Mouse (Mus musculus): Measurements from ENCODE around the gene Pdia3. TPM values are rescaled to one million over a fixed set of nuclear protein-coding genes. Genes with fewer than 3 reads are reported as not detected.
"Not testable (repeated sequence)": the region's sequence is repeated elsewhere in the genome, so short reads cannot be mapped to it uniquely, and the experiment has no call there.

Pdia3 gene
- polyA plus RNA-seq (2016; fragmentation: Nextera tagmentation; extraction: Ambion mirVana), result 736 and 829 TPM in 2 replicates

- Histone ChIP-seq H3K4me3 (peak within 1 kb of the TSS; percentile 99), H3K36me3 (peaks cover 24% of the 10 kb centered on the region), H3K27me3 (ENCODE audit: insufficient read depth, poor library complexity, severe bottlenecking) (no peaks in the 10 kb centered on the region), H3K27ac (peak within 1 kb of the TSS; percentile 99), H3K4me1 (peaks cover 24% of the 10 kb centered on the region; the same call in 1 of the 2 replicates), H3K9me3 (no peaks in the 10 kb centered on the region)
- DNase-seq (ENCODE audit: low spot score), result peak; percentile 99
- WGBS, result under 1% methylated on average over 68 of the region's 68 CpGs
Measured at GRCm38 (mm10) chr2:121413387-121414042, at the start of gene Pdia3, which contains the start of gene Catsper2. Gene Pdia3, plus strand, starts transcription at chr2:121413775. Gene Catsper2, minus strand, starts transcription at chr2:121413792.

- H3K27me3 ChIP-seq (ENCODE audit: insufficient read depth, poor library complexity, severe bottlenecking), result no peaks in the 10 kb centered on the region
- no peaks in the 10 kb centered on the region for H3K9me3 ChIP-seq
- H3K27ac ChIP-seq, result no peak overlapping the region
- DNase-seq (ENCODE audit: low spot score), result no peak
- no peak overlapping the region for H3K4me3 ChIP-seq
- no peaks in the 10 kb centered on the region; the same call in 1 of the 2 replicates for H3K4me1 ChIP-seq
- H3K36me3 ChIP-seq, result no peaks in the 10 kb centered on the region
- 76% methylated on average over 2 of the region's 2 CpGs for WGBS
Measured at GRCm38 (mm10) chr2:121368831-121369230, 44.7 kb upstream of the Pdia3 start.

GRCm38 (mm10) chr2:121370921-121371320, 42.7 kb upstream of the Pdia3 start:
- Histone ChIP-seq H3K36me3 (no peaks in the 10 kb centered on the region), H3K9me3 (no peaks in the 10 kb centered on the region), H3K27ac (no peak overlapping the region), H3K4me3 (no peak overlapping the region), H3K27me3 (ENCODE audit: insufficient read depth, poor library complexity, severe bottlenecking) (no peaks in the 10 kb centered on the region), H3K4me1 (no peaks in the 10 kb centered on the region; the same call in 1 of the 2 replicates)
- no peak for DNase-seq (ENCODE audit: low spot score)
- 83% methylated on average over 5 of the region's 5 CpGs for WGBS

GRCm38 (mm10) chr2:121372266-121372665, 41.3 kb upstream of the Pdia3 start:
- DNase-seq (ENCODE audit: low spot score), result no peak
- no peak overlapping the region for H3K27ac ChIP-seq
- H3K36me3 ChIP-seq, result no peaks in the 10 kb centered on the region
- whole genome bisulfite sequencing, result 59% methylated on average over 3 of the region's 3 CpGs
- no peak overlapping the region for H3K4me3 ChIP-seq
- no peaks in the 10 kb centered on the region for H3K9me3 ChIP-seq
- peaks cover 6% of the 10 kb centered on the region; the same call in 1 of the 2 replicates for H3K27me3 ChIP-seq (ENCODE audit: insufficient read depth, poor library complexity, severe bottlenecking)
- no peaks in the 10 kb centered on the region; the same call in 1 of the 2 replicates for H3K4me1 ChIP-seq

GRCm38 (mm10) chr2:121374766-121375165, 38.8 kb upstream of the Pdia3 start:
- Histone ChIP-seq H3K4me3 (no peak overlapping the region), H3K4me1 (peaks cover 5% of the 10 kb centered on the region), H3K36me3 (no peaks in the 10 kb centered on the region), H3K27ac (no peak overlapping the region), H3K27me3 (ENCODE audit: insufficient read depth, poor library complexity, severe bottlenecking) (peaks cover 6% of the 10 kb centered on the region; the same call in 1 of the 2 replicates), H3K9me3 (no peaks in the 10 kb centered on the region)
- 65% methylated on average over 2 of the region's 2 CpGs for WGBS
- DNase-seq (ENCODE audit: low spot score), result no peak

- DNase-seq (ENCODE audit: low spot score); H3K9me3 ChIP-seq; H3K27ac ChIP-seq; H3K36me3 ChIP-seq; H3K27me3 ChIP-seq (ENCODE audit: insufficient read depth, poor library complexity, severe bottlenecking); H3K4me3 ChIP-seq; H3K4me1 ChIP-seq: not testable (repeated sequence)
- WGBS, result 92% methylated on average over 17 of the region's 17 CpGs
Measured at GRCm38 (mm10) chr2:121386961-121387575, 26.5 kb upstream of the Pdia3 start, which contains the start of gene Strc. Gene Strc, minus strand, starts transcription at chr2:121387168.

GRCm38 (mm10) chr2:121396624-121397023, 17.0 kb upstream of the Pdia3 start:
- no peak for DNase-seq (ENCODE audit: low spot score)
- Histone ChIP-seq H3K4me1 (no peaks in the 10 kb centered on the region), H3K27me3 (ENCODE audit: insufficient read depth, poor library complexity, severe bottlenecking) (no peaks in the 10 kb centered on the region), H3K4me3 (no peak overlapping the region), H3K9me3 (no peaks in the 10 kb centered on the region), H3K27ac (no peak overlapping the region), H3K36me3 (no peaks in the 10 kb centered on the region)
- WGBS, result 15% methylated on average over 8 of the region's 8 CpGs

GRCm38 (mm10) chr2:121403296-121403695, 10.3 kb upstream of the Pdia3 start:
- no peak for DNase-seq (ENCODE audit: low spot score)
- no peaks in the 10 kb centered on the region for H3K4me1 ChIP-seq
- H3K4me3 ChIP-seq, result no peak overlapping the region
- no peaks in the 10 kb centered on the region for H3K36me3 ChIP-seq
- no peaks in the 10 kb centered on the region for H3K27me3 ChIP-seq (ENCODE audit: insufficient read depth, poor library complexity, severe bottlenecking)
- H3K9me3 ChIP-seq, result no peaks in the 10 kb centered on the region
- H3K27ac ChIP-seq, result no peak overlapping the region

GRCm38 (mm10) chr2:121408160-121408559, 5.4 kb upstream of the Pdia3 start:
- no peaks in the 10 kb centered on the region for H3K27me3 ChIP-seq (ENCODE audit: insufficient read depth, poor library complexity, severe bottlenecking)
- no peaks in the 10 kb centered on the region for H3K36me3 ChIP-seq
- no peak for DNase-seq (ENCODE audit: low spot score)
- H3K9me3 ChIP-seq, result no peaks in the 10 kb centered on the region
- 31% methylated on average over 4 of the region's 4 CpGs for WGBS
- 0 out of 2 replicates have a peak, but pooled peaks cover 1% of the 10 kb centered on the region for H3K4me1 ChIP-seq
- H3K4me3 ChIP-seq, result no peak overlapping the region
- H3K27ac ChIP-seq, result no peak overlapping the region

GRCm38 (mm10) chr2:121412843-121413386, 660 bp upstream of the Pdia3 start:
- peak overlapping the region; percentile 99 for H3K4me3 ChIP-seq
- WGBS, result 9% methylated on average over 4 of the region's 4 CpGs
- no peaks in the 10 kb centered on the region for H3K9me3 ChIP-seq
- peaks cover 18% of the 10 kb centered on the region for H3K36me3 ChIP-seq
- peaks cover 24% of the 10 kb centered on the region; the same call in 1 of the 2 replicates for H3K4me1 ChIP-seq
- H3K27me3 ChIP-seq (ENCODE audit: insufficient read depth, poor library complexity, severe bottlenecking), result no peaks in the 10 kb centered on the region
- DNase-seq (ENCODE audit: low spot score), result no peak
- H3K27ac ChIP-seq, result peak overlapping the region; percentile 99

GRCm38 (mm10) chr2:121414139-121414685, 637 bp downstream of the Pdia3 start:
- H3K27ac ChIP-seq, result peak overlapping the region; percentile 99
- H3K9me3 ChIP-seq, result no peaks in the 10 kb centered on the region
- peaks cover 24% of the 10 kb centered on the region; the same call in 1 of the 2 replicates for H3K4me1 ChIP-seq
- no peaks in the 10 kb centered on the region for H3K27me3 ChIP-seq (ENCODE audit: insufficient read depth, poor library complexity, severe bottlenecking)
- peak overlapping the region; percentile 99 for H3K4me3 ChIP-seq
- H3K36me3 ChIP-seq, result peaks cover 31% of the 10 kb centered on the region
- WGBS, result under 1% methylated on average over 32 of the region's 32 CpGs
- peak; percentile 84 for DNase-seq (ENCODE audit: low spot score)

GRCm38 (mm10) chr2:121415103-121415502, 1.5 kb downstream of the Pdia3 start:
- no peaks in the 10 kb centered on the region for H3K27me3 ChIP-seq (ENCODE audit: insufficient read depth, poor library complexity, severe bottlenecking)
- peaks cover 38% of the 10 kb centered on the region for H3K36me3 ChIP-seq
- no peak for DNase-seq (ENCODE audit: low spot score)
- peak overlapping the region; percentile 99 for H3K4me3 ChIP-seq
- no peaks in the 10 kb centered on the region for H3K9me3 ChIP-seq
- peaks cover 24% of the 10 kb centered on the region; the same call in 1 of the 2 replicates for H3K4me1 ChIP-seq
- 51% methylated on average over 3 of the region's 3 CpGs for WGBS
- H3K27ac ChIP-seq, result 0 out of 2 replicates have a peak overlapping the region, but pooled peaks have one; percentile 99

GRCm38 (mm10) chr2:121415591-121415990, 2.0 kb downstream of the Pdia3 start:
- no peak overlapping the region for H3K27ac ChIP-seq
- H3K9me3 ChIP-seq, result no peaks in the 10 kb centered on the region
- 78% methylated on average over 3 of the region's 3 CpGs for WGBS
- H3K27me3 ChIP-seq (ENCODE audit: insufficient read depth, poor library complexity, severe bottlenecking), result no peaks in the 10 kb centered on the region
- H3K4me1 ChIP-seq, result peaks cover 24% of the 10 kb centered on the region; the same call in 1 of the 2 replicates
- peaks cover 40% of the 10 kb centered on the region for H3K36me3 ChIP-seq
- H3K4me3 ChIP-seq, result peak overlapping the region; percentile 99
- DNase-seq (ENCODE audit: low spot score), result no peak
